Mouse (Mus musculus): Measurements from ENCODE around the gene Hoxc5. TPM values are rescaled to one million over a fixed set of nuclear protein-coding genes. Genes with fewer than 3 reads are reported as not detected.

Gene Hoxc5
- polyA plus RNA-seq, 1 experiment from 2014 or later, result 17.5 TPM

DNA sequence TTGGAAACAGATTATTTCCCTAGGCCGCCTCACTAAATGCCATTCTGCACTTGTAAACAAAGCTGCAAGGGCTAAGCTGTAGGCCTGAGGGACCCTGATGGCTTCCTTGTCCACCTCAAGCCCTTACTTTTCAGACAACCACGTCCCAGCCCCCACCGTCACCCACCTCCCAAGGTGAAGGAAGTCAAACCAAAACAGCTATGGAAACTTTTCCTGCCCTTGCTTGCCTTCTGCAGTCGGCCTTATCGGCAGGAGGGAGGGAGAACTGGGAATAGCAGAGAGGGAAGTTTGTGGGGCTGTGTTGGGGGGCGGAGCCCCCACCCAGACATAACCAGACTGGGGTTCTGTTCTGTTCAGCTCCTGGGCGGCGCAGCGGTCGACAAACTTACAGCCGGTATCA lies 25.0 kb downstream of the Hoxc5 start:
- Histone ChIP-seq H3K27ac (ENCODE audit: low read length) (no peak overlapping the region), H3K4me2 (ENCODE audit: low read depth, low read length) (peak overlapping the region; percentile 46; the same call in 1 of the 2 replicates), H3K27me3 (ENCODE audit: control insufficient read depth, insufficient read depth, low read length) (peaks cover 85% of the 10 kb centered on the region), H3K4me1 (ENCODE audit: control insufficient read depth, insufficient read depth, low read length) (0 out of 2 replicates have a peak, but pooled peaks cover 5% of the 10 kb centered on the region), H3K9me3 (replicated peaks; ENCODE audit: control insufficient read depth, low read length) (no peaks in the 10 kb centered on the region), H3K4me3 (replicated peaks; ENCODE audit: low read length) (peak overlapping the region; percentile 1; the same call in 1 of the 2 replicates), H3K36me3 (ENCODE audit: control insufficient read depth, insufficient read depth, low read length) (no peaks in the 10 kb centered on the region), H3K9ac (ENCODE audit: low read length) (no peak overlapping the region)
- ATAC-seq (ENCODE audit: insufficient read depth, low FRiP score), result no peak
- whole genome bisulfite sequencing, result 9% methylated on average over 11 of the region's 11 CpGs

DNA sequence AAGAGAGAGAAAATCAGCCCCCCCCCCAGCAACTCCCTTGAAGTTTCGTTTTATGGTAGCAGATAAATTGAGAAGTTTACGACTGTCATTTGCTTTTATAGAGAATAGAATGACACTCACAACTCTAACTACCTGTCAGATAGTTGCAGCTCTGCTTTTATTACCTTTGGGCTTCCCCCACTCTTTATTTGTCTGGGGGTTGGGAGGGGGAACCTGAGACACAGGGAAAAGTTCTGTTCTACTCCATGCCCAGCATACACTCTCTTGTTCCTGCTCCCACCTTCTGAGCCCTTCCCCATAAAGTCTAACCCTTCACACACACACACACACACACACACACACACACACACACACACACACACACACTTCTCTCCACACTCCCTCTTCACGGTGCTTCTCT lies 25.6 kb downstream of the Hoxc5 start:
- Histone ChIP-seq H3K9me3 (replicated peaks; ENCODE audit: control insufficient read depth, low read length) (no peaks in the 10 kb centered on the region), H3K27ac (ENCODE audit: low read length) (no peak overlapping the region), H3K4me3 (replicated peaks; ENCODE audit: low read length) (no peak overlapping the region), H3K27me3 (ENCODE audit: control insufficient read depth, insufficient read depth, low read length) (peaks cover 84% of the 10 kb centered on the region), H3K4me1 (ENCODE audit: control insufficient read depth, insufficient read depth, low read length) (0 out of 2 replicates have a peak, but pooled peaks cover 5% of the 10 kb centered on the region), H3K4me2 (ENCODE audit: low read depth, low read length) (no peak overlapping the region), H3K36me3 (ENCODE audit: control insufficient read depth, insufficient read depth, low read length) (no peaks in the 10 kb centered on the region), H3K9ac (ENCODE audit: low read length) (no peak overlapping the region)
- no peak for ATAC-seq (ENCODE audit: insufficient read depth, low FRiP score)
- 9% methylated on average over 3 of the region's 3 CpGs for WGBS

DNA sequence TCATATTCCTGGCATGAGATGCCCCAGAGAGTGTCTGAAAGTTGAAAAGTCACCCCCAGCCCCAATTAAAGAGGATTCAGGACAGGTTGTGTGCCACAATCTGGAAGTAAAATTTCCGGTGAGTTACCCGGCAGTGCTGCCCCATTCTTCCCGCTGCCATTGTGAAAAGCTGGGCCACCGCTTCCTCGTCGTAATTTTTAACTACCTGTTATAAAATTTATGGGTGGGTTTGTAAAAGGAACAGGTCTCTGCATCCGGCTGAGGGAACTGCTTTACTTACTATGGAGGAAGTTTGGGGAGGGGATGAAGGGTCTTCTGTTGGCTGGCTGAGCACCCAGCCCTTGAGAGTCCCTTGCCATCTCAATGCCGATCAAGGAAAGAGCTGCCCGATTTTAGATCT lies 29.3 kb downstream of the Hoxc5 start:
- H3K27me3 ChIP-seq (ENCODE audit: control insufficient read depth, insufficient read depth, low read length), result peaks cover 87% of the 10 kb centered on the region
- ATAC-seq (ENCODE audit: insufficient read depth, low FRiP score), result no peak
- H3K9me3 ChIP-seq (replicated peaks; ENCODE audit: control insufficient read depth, low read length), result no peaks in the 10 kb centered on the region
- no peak overlapping the region for H3K4me3 ChIP-seq (replicated peaks; ENCODE audit: low read length)
- 6% methylated on average over 9 of the region's 9 CpGs for WGBS
- H3K36me3 ChIP-seq (ENCODE audit: control insufficient read depth, insufficient read depth, low read length), result no peaks in the 10 kb centered on the region
- peaks cover 17% of the 10 kb centered on the region for H3K4me1 ChIP-seq (ENCODE audit: control insufficient read depth, insufficient read depth, low read length)
- H3K27ac ChIP-seq (ENCODE audit: low read length), result no peak overlapping the region
- no peak overlapping the region for H3K4me2 ChIP-seq (ENCODE audit: low read depth, low read length)
- H3K9ac ChIP-seq (ENCODE audit: low read length), result no peak overlapping the region

DNA sequence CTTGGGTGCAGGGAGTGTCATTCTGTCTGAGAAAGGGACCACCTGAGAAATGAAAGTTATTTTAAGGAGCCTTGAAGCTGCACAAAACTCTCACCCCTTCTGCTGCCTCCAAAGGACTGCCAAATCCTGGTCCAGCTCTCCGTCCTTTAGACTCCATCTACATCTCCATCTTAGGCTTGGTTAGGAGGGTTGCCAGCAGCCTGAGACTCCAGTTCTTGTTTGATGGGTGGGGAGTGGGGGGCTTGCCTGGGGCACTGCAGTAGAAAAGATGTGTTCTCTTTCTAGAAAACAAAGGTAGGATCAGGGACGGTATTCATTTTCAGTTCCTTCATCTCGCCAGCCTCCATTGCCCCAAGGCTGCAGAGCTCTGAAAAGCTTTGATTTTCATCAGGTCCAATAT lies 30.2 kb downstream of the Hoxc5 start:
- H3K36me3 ChIP-seq (ENCODE audit: control insufficient read depth, insufficient read depth, low read length), result no peaks in the 10 kb centered on the region
- H3K9ac ChIP-seq (ENCODE audit: low read length), result no peak overlapping the region
- peaks cover 17% of the 10 kb centered on the region for H3K4me1 ChIP-seq (ENCODE audit: control insufficient read depth, insufficient read depth, low read length)
- peaks cover 88% of the 10 kb centered on the region for H3K27me3 ChIP-seq (ENCODE audit: control insufficient read depth, insufficient read depth, low read length)
- H3K27ac ChIP-seq (ENCODE audit: low read length), result no peak overlapping the region
- H3K9me3 ChIP-seq (replicated peaks; ENCODE audit: control insufficient read depth, low read length), result no peaks in the 10 kb centered on the region
- peak overlapping the region; percentile 14; the same call in 1 of the 2 replicates for H3K4me2 ChIP-seq (ENCODE audit: low read depth, low read length)
- 8% methylated on average over 3 of the region's 3 CpGs for WGBS
- ATAC-seq (ENCODE audit: insufficient read depth, low FRiP score), result no peak
- no peak overlapping the region for H3K4me3 ChIP-seq (replicated peaks; ENCODE audit: low read length)

DNA sequence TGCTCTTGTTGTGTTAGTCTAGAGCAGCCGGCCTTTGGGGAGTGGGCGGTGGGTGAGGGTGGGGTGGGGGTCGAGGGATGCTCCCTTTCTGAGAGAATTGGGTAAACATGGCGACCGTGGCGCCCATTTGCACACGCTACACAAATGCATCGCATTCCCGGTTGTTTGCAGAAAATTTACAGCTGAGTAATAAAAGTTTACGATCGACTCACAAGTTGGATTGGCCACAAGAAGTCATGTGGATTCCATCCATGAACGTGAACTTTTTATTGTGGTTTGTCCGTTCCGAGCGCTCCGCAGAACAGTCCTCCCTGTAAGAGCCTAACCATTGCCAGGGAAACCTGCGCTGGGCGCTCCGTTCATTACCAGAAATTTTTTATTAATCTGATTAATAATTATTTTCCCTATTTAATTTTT lies 30.7 kb downstream of the Hoxc5 start, which contains the start of gene Hoxc6:
Hoxc6 (plus strand) TSS at position 319 of the 417 bp plus-strand sequence.
- Histone ChIP-seq H3K9me3 (replicated peaks; ENCODE audit: control insufficient read depth, low read length) (no peaks in the 10 kb centered on the region), H3K36me3 (ENCODE audit: control insufficient read depth, insufficient read depth, low read length) (no peaks in the 10 kb centered on the region), H3K9ac (ENCODE audit: low read length) (peak within 1 kb of the TSS; percentile 69), H3K27ac (ENCODE audit: low read length) (no peak within 1 kb of the TSS; the same call in 1 of the 2 replicates), H3K4me2 (ENCODE audit: low read depth, low read length) (peak within 1 kb of the TSS; percentile 70), H3K4me1 (ENCODE audit: control insufficient read depth, insufficient read depth, low read length) (peaks cover 17% of the 10 kb centered on the region), H3K4me3 (replicated peaks; ENCODE audit: low read length) (peak within 1 kb of the TSS; percentile 49), H3K27me3 (ENCODE audit: control insufficient read depth, insufficient read depth, low read length) (peaks cover 89% of the 10 kb centered on the region)
- no peak for ATAC-seq (ENCODE audit: insufficient read depth, low FRiP score)
- 2% methylated on average over 19 of the region's 19 CpGs for WGBS

DNA sequence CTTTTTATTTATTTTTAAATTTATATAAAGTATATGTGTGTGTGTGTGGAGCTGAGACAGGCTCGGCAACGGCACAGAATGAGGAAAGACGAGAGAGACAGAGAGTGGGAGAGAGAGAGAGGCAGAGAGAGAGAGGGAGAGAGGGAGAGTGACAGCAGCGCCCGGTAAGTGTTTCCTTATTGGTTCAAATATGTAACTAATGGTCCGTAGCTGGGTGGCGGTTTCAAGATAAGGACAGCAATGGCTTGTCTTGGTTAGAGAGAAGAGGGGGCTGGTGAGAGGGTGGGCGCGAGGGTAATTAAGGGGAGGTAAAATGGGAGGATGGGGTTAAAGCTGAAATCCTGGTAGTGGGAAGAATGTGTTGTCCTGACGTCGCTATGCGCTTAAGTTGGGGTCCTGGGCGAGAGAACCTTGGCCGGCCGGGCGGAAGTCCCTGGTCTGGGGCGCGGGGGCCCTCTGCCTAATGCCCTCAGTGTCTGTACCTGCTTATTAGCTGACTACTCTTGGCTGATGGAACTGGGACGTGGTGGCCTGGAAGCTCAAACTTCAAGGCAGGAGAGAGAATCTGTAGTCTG lies 31.5 kb downstream of the Hoxc5 start:
- peak overlapping the region; percentile 49 for H3K4me3 ChIP-seq (replicated peaks; ENCODE audit: low read length)
- peak overlapping the region; percentile 69 for H3K9ac ChIP-seq (ENCODE audit: low read length)
- peak overlapping the region; percentile 70 for H3K4me2 ChIP-seq (ENCODE audit: low read depth, low read length)
- H3K36me3 ChIP-seq (ENCODE audit: control insufficient read depth, insufficient read depth, low read length), result no peaks in the 10 kb centered on the region
- H3K9me3 ChIP-seq (replicated peaks; ENCODE audit: control insufficient read depth, low read length), result no peaks in the 10 kb centered on the region
- peaks cover 17% of the 10 kb centered on the region for H3K4me1 ChIP-seq (ENCODE audit: control insufficient read depth, insufficient read depth, low read length)
- H3K27ac ChIP-seq (ENCODE audit: low read length), result no peak overlapping the region; the same call in 1 of the 2 replicates
- peak; percentile 26; the same call in 1 of the 2 replicates for ATAC-seq (ENCODE audit: insufficient read depth, low FRiP score)
- WGBS, result under 1% methylated on average over 19 of the region's 19 CpGs
- H3K27me3 ChIP-seq (ENCODE audit: control insufficient read depth, insufficient read depth, low read length), result peaks cover 92% of the 10 kb centered on the region

DNA sequence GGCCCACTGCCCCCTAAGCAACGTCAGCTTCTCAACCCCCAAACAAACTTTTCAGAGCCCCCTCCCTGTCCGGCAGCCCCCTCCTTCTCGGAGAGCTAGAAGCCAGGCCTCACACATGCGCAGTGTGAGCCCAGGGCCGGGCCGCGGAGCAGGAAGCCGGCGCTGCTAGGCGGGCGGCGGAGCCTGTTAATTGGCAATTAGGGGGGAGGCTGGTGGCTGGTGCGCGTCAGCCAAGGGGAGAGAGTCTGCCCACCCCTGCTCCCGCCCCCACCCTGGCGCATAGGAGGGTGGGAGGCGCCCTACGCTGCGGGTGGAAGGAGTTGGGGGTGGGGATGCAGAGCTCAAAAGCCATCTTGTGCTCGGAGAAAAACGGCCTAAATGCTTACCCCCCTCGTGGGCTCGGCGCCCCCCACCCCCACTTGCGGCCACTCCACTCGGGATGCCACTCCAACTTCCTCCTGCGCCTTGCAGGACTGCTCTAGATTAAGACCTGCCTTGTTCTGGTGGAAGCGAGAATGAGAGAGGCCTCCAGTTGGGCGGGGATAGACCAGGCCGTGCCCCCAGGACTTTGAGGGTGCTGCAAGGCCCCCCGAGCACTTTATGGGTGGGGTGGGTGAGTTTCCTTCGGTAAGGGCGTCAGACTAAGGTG lies 32.1 kb downstream of the Hoxc5 start:
- WGBS, result 2% methylated on average over 32 of the region's 33 CpGs
- peak overlapping the region; percentile 49 for H3K4me3 ChIP-seq (replicated peaks; ENCODE audit: low read length)
- peak overlapping the region; percentile 69 for H3K9ac ChIP-seq (ENCODE audit: low read length)
- no peaks in the 10 kb centered on the region for H3K9me3 ChIP-seq (replicated peaks; ENCODE audit: control insufficient read depth, low read length)
- no peaks in the 10 kb centered on the region for H3K36me3 ChIP-seq (ENCODE audit: control insufficient read depth, insufficient read depth, low read length)
- peak overlapping the region; percentile 74 for H3K27ac ChIP-seq (ENCODE audit: low read length)
- peaks cover 17% of the 10 kb centered on the region for H3K4me1 ChIP-seq (ENCODE audit: control insufficient read depth, insufficient read depth, low read length)
- peak; percentile 83; the same call in 1 of the 2 replicates for ATAC-seq (ENCODE audit: insufficient read depth, low FRiP score)
- H3K4me2 ChIP-seq (ENCODE audit: low read depth, low read length), result peak overlapping the region; percentile 70
- peaks cover 98% of the 10 kb centered on the region for H3K27me3 ChIP-seq (ENCODE audit: control insufficient read depth, insufficient read depth, low read length)

DNA sequence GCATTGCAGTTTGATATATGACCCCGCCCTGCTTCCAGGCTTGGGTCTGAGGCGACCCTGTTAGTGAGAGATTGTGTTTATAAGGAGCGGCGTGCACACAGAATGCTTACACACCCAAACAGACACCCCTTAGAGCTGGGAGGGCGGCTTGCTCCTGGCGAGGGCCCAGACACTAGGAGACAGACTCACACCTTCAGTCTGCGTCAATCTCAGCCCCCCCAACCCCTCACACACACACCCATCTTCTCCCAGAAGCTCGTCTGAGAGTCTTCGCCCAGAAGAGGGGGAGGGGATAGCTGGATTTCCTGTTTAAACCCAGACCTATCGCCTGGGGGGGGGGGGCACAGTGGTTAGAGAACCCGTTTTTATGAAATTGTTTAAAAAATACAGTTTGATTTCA lies 32.7 kb downstream of the Hoxc5 start:
- peaks cover 17% of the 10 kb centered on the region for H3K4me1 ChIP-seq (ENCODE audit: control insufficient read depth, insufficient read depth, low read length)
- 6% methylated on average over 11 of the region's 11 CpGs for WGBS
- no peaks in the 10 kb centered on the region for H3K9me3 ChIP-seq (replicated peaks; ENCODE audit: control insufficient read depth, low read length)
- H3K9ac ChIP-seq (ENCODE audit: low read length), result no peak overlapping the region
- peak overlapping the region; percentile 49 for H3K4me3 ChIP-seq (replicated peaks; ENCODE audit: low read length)
- peak; percentile 51; the same call in 1 of the 2 replicates for ATAC-seq (ENCODE audit: insufficient read depth, low FRiP score)
- H3K36me3 ChIP-seq (ENCODE audit: control insufficient read depth, insufficient read depth, low read length), result no peaks in the 10 kb centered on the region
- peaks cover 98% of the 10 kb centered on the region for H3K27me3 ChIP-seq (ENCODE audit: control insufficient read depth, insufficient read depth, low read length)
- peak overlapping the region; percentile 74 for H3K27ac ChIP-seq (ENCODE audit: low read length)
- peak overlapping the region; percentile 70 for H3K4me2 ChIP-seq (ENCODE audit: low read depth, low read length)

DNA sequence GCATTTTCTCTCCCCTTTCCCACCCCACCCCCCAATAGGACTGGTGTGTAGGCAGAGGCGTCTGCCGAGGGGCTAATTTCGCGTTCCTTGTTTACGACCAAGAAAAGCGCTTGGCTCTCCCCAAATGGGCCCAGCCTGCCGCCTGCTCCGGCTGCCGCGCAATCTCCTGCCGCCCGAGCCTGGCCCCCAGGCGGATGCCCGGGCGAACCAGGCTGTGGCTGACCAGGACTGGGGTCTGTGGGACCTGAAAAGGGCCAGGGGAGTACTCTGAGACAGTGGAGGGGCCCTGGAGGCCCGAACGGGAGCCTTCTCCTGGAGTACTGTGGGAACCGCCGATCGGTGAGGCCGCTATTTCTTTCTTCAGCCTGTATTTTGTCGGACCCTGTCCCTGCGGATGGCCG lies 33.3 kb downstream of the Hoxc5 start:
- Histone ChIP-seq H3K27ac (ENCODE audit: low read length) (no peak overlapping the region), H3K4me3 (replicated peaks; ENCODE audit: low read length) (peak overlapping the region; percentile 30), H3K36me3 (ENCODE audit: control insufficient read depth, insufficient read depth, low read length) (no peaks in the 10 kb centered on the region), H3K9ac (ENCODE audit: low read length) (peak overlapping the region; percentile 66), H3K4me1 (ENCODE audit: control insufficient read depth, insufficient read depth, low read length) (peaks cover 17% of the 10 kb centered on the region), H3K9me3 (replicated peaks; ENCODE audit: control insufficient read depth, low read length) (no peaks in the 10 kb centered on the region), H3K27me3 (ENCODE audit: control insufficient read depth, insufficient read depth, low read length) (peaks cover 97% of the 10 kb centered on the region), H3K4me2 (ENCODE audit: low read depth, low read length) (peak overlapping the region; percentile 70)
- WGBS, result 9% methylated on average over 24 of the region's 24 CpGs
- no peak for ATAC-seq (ENCODE audit: insufficient read depth, low FRiP score)

Data from stomach, embryonic 16.5 days (tissue).